In the genomic region with DNA sequence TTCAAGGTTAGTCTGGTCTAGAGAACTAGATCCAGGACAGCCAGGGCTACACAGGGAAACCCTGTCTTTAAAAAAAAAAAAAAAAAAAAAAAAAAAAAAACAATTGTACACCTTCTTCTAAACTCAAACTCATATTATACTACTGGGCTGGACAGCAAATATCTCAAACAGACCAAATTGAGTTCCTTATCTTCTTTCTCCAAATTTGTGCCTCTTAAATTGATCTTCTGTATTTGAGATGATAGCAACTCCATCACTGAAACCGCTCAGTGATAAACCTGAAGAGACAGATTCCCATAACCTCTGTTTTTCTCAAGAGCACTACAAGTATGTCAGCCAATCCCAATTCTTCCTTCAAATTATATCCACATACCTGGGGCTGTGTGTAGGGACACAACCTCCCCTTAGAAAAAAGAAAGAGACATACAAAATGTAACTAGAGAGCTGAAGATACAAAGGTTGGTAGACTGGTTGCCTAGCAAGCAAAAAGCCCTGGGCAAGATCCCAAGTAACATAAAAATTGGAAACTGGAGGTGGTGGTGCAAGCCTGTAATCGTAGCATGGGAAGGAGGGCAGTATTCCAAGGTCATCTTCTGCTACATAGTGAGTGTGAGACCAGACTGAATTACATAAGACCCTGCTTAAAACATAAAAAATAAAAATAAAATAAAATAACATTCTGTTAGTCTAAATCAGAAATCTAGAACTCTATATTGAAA, we compare ENCODE assay signal across 15 mouse cellular contexts. TPM values are rescaled to one million over a fixed set of nuclear protein-coding genes. Genes with fewer than 3 reads are reported as not detected.
DNase-seq lines count a peak whose midpoint lies in the region; TF ChIP-seq lines count a peak whose summit lies in the region.
"Had no signal": no experiment of that assay in that cellular context is flagged by ENCODE, and none has a peak within 500 bp of the region (broad histone marks: within the 10 kb centered on the region; RNA-seq: fewer than 3 reads in every experiment).

No protein-coding gene starts in this region.

- DNase-seq in cerebellum, postnatal 14 days = peak; percentile 16 to 42
- no peak for DNase-seq in cerebellum, adult 11-12 months
- DNase-seq in layer of hippocampus, adult 2 months (ENCODE audit: low spot score in 2 of 2) = no peak
- DNase-seq in layer of hippocampus, postnatal 25 days (ENCODE audit: extremely low spot score in 1 of 2, low spot score in 1 of 2) = no peak
- DNase-seq in adipocyte (ENCODE audit: low spot score) = peak; percentile 85
- peak; percentile 35 for DNase-seq in lung, postnatal 14 days
- no peak for DNase-seq in left cerebral cortex, postnatal 4 days
- no peak for DNase-seq in forebrain, embryonic 10.5 days (ENCODE audit: extremely low spot score, low spot score)
- DNase-seq: B cell, adult 2 months; gastrocnemius, postnatal 25 days; retina, postnatal 1 day had no signal

- TF ChIP-seq CTCF in layer of hippocampus, adult 2 months (conservative IDR thresholded peaks at IDR 0.05) = no peak

- no peaks in the 10 kb centered on the region for H3K27me3 ChIP-seq in forebrain, embryonic 10.5 days (ENCODE audit: poor library complexity, severe bottlenecking)
- H3K27me3 ChIP-seq: forebrain, embryonic 13.5 days; limb, embryonic 15.5 days; midbrain, embryonic 13.5 days had no signal

- WGBS in forebrain, embryonic 10.5 days = 90% methylated on average over 2 of the region's 2 CpGs

- no peak overlapping the region for H3K4me3 ChIP-seq in layer of hippocampus, adult 2 months
- H3K4me3 ChIP-seq in forebrain, embryonic 10.5 days = no peak overlapping the region
- H3K4me3 ChIP-seq: forebrain, embryonic 13.5 days; left cerebral cortex, adult 2 months; limb, embryonic 15.5 days; midbrain, embryonic 13.5 days had no signal

- no peaks in the 10 kb centered on the region for H3K4me1 ChIP-seq in forebrain, embryonic 10.5 days
- H3K4me1 ChIP-seq: limb, embryonic 15.5 days; midbrain, embryonic 13.5 days had no signal

- H3K27ac ChIP-seq in layer of hippocampus, adult 2 months = peak overlapping the region; percentile 65
- no peak overlapping the region for H3K27ac ChIP-seq in forebrain, embryonic 10.5 days
- H3K27ac ChIP-seq: forebrain, embryonic 13.5 days; left cerebral cortex, adult 2 months; limb, embryonic 15.5 days; midbrain, embryonic 13.5 days had no signal

- intact Hi-C loops in left cerebral cortex, postnatal 4 days (cut with DNase I) = no loop called here

- peaks cover 43% of the 10 kb centered on the region for H3K36me3 ChIP-seq in forebrain, embryonic 10.5 days (replicated peaks)

- H3K9me3 ChIP-seq in forebrain, embryonic 10.5 days = peaks cover 6% of the 10 kb centered on the region
- H3K9me3 ChIP-seq: limb, embryonic 15.5 days; midbrain, embryonic 13.5 days had no signal

RNA-seq across cellular contexts. Expression of gene Memo1, which starts 10.8 kb away (rescaled TPM):
- total RNA-seq in layer of hippocampus, adult 2 months (2021) = 10 to 100 TPM; 50.5 to 52.3 TPM
- 10 to 100 TPM; 39.6 to 48.5 TPM for total RNA-seq in layer of hippocampus, postnatal 25 days (2021)
- 10 to 100 TPM; 72.2 to 80.8 TPM for total RNA-seq in left cerebral cortex, postnatal 4 days (2021)
- polyA plus RNA-seq in forebrain, embryonic 10.5 days (2016; fragmentation: Nextera tagmentation; extraction: Ambion mirVana) = 89.7 and 95.9 TPM in 2 replicates

RNA-seq across cellular contexts. Expression of gene Dpy30, which starts 39.2 kb away (rescaled TPM):
- total RNA-seq in layer of hippocampus, adult 2 months (2021) = 10 to 100 TPM; 49.0 to 53.1 TPM
- total RNA-seq in layer of hippocampus, postnatal 25 days (2021) = 10 to 100 TPM; 49.7 to 51.6 TPM
- 10 to 100 TPM; 73.7 to 74.0 TPM for total RNA-seq in left cerebral cortex, postnatal 4 days (2021)
- 303 TPM in 2 replicates for polyA plus RNA-seq in forebrain, embryonic 10.5 days (2016; fragmentation: Nextera tagmentation; extraction: Ambion mirVana)

RNA-seq across cellular contexts. Expression of gene Spast, which starts 54.2 kb away (rescaled TPM):
- 10 to 100 TPM; 50.0 to 50.5 TPM for total RNA-seq in layer of hippocampus, adult 2 months (2021)
- 10 to 100 TPM; 57.4 to 61.0 TPM for total RNA-seq in layer of hippocampus, postnatal 25 days (2021)
- total RNA-seq in left cerebral cortex, postnatal 4 days (2021) = 100 to 1,000 TPM; 131 to 141 TPM
- 12.6 and 12.7 TPM in 2 replicates for polyA plus RNA-seq in forebrain, embryonic 10.5 days (2016; fragmentation: Nextera tagmentation; extraction: Ambion mirVana)

Comparison
In these comparisons a context has a peak if more than half of its experiments do, and no peak if none do; other contexts are left out.
1. DNase-seq: peak in cerebellum, postnatal 14 days (2 of 2), adipocyte (single experiment) and lung, postnatal 14 days (single experiment); none in cerebellum, adult 11-12 months (single experiment), layer of hippocampus, adult 2 months (0 of 2), layer of hippocampus, postnatal 25 days (0 of 2), left cerebral cortex, postnatal 4 days (single experiment) and forebrain, embryonic 10.5 days (single experiment).